Mouse (Mus musculus) ZHBTc4 (cell line): ENCODE measurements around the gene Gsc2.
"Not testable (repeated sequence)": the region's sequence is repeated elsewhere in the genome, so short reads cannot be mapped to it uniquely, and the experiment has no call there.

Source experiments
- DNase-seq: peaks from one replicate; pipeline ENCODE4 v3.0.0-alpha.2; 2011; ENCODE audit warnings: low read depth, low spot score

The Gsc2 gene

DNA sequence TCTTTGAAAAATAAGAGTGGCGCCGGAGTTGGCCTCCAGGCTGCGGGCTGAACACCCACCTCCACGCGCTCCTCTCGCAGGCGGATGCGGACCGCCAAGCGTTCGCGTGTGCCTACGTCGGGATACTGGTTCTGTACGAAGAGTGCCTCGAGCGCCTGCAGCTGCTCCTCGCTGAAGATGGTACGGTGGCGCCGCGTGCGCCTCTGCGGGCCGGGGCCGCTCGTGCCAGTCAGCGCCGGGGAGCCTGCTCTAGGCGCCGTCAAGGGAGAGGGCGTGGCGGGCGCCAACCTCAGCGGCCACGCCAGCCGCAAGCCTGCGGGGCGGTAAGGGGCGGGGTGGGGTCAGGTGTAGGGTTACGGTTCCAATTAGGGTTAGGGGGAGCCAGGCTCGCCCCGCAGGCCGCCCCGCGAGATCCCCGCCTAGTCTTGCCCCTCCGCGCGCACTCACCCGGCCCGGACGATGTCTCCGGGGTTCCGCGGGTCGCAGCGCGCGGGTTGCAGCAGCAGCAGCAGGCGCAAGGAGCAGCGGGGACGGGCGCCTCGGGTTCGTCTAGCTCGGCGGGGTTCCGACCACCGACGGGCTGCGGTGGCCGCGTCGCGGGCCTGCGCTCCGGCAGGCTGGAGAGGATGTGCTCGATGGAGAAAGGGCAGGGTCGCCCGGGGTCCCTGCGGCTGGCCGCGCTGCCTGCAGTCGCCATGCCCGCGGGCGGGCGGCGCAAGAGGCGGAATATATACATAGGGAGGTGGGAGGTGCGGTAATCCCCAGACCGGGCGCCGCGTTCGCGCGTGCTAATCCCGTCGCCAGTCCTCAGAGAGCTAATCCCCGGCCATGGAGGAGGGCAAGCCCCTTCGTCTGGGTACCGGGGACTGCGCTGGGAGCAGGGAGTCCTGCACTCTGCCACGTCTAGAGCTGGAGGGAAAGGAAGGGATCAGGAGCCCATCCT is at the start of gene Gsc2:
Gsc2 (minus strand) TSS at position 753 of the 943 bp plus-strand sequence.
- peak; percentile 83 for DNase-seq

DNA sequence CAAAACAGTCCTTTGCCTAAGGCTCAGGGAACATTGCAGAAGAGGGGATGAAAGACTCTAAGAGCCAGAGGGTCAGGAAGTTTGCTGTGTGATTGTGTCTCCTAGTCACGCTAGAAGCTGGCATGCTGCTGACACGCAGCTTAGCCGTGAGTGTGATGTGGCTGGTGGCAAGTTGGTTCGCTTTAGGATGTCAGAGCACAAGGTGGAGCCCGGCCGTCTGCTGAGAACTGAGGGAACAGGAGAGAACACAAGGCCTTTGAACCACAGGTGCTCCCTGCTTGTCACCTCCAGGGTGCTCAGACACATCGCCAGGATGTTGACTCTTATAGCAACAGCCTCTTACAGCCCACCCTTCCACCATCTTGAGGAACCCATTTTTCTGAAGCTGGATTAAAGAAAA is 47.2 kb upstream of the Gsc2 start:
- no peak for DNase-seq

DNA sequence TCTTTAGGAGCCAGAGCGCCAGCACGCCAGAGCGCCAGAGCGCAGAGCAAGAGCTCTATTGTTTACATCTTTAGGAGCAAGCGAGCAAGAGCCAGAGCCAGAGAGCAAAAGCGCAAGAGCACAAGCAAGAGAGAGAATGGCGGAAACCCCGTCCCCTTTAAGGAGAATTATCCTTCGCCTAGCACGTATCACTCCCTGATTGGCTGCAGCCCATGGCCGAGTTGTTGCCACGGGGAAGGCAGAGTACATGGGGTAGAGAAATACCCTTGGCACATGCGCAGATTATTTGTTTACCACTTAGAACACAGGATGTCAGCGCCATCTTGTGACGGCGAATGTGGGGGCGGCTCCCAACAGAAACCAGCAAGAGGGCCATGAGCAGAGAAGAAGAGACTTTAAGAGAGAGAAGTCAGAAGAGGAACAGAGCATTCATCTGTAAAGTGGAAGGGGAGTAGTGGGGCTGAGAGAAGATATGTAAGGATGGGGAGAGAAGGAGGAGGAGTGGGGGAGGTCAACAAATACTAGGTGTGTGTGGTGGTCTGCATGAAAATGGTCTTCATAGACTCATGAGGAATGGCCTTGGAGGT is 41.3 kb upstream of the Gsc2 start:
- DNase-seq = not testable (repeated sequence)

DNA sequence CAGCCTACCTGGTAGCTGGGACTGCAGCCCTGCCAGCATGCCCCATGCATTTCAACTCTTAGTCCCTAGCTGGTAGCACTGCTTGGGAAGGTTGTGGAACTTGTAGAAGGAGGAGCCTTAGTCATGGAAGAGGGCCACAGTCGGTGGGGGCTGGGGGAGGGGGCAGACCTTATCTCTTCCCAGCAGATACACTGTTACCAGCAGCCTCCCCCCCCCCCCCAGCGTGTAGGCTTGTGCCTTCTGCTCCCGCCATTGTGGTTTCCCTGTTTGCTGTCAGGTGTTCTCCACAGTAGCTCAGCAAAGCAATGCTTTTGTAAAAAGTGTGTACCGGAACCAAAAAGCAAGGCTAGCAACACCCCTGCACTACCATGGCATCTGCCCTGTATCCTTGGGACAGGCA is 36.8 kb upstream of the Gsc2 start:
- no peak for DNase-seq

DNA sequence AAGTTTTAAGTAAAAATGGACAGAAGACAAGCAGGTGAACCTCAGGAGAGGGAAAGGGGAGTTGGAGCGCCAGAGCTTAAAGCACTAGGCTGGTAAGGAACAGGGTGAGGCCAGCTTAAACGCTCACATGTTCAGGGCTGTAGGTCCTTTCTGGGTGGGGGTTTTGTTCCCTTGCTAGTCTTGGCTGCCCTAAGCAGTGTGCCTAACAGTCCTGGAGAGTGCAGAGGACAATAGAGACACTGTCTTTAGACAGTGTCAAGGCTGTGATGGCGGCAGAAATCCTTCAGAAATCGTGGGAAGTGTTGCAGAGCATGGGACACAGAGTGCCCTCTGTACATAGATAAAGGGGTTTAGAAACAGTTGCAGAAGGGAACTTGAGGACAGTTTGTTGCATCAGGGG is 35.2 kb upstream of the Gsc2 start:
- DNase-seq = no peak

DNA sequence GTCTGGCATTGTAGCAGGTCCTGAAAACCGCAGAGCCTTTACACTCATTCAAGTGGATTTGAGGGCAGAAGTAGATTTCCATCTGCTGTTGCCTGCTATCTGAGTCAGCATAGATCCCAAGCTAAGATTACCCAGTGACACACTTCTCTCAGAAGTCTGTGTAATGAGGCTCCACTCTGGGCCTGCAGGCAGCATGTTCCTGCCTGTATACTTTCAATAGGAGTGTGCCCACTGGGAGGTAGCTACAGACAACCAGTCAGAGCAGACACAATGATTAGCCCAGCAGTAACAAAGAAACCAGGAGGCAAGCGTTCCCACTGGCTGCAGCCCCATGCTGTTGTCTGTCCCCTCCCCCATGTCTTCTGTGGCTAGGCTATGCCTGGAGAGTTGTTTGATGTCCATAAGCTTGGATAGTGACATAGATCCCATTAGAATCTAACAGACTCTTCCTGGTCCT is 34.6 kb upstream of the Gsc2 start:
- DNase-seq = peak; percentile 31

DNA sequence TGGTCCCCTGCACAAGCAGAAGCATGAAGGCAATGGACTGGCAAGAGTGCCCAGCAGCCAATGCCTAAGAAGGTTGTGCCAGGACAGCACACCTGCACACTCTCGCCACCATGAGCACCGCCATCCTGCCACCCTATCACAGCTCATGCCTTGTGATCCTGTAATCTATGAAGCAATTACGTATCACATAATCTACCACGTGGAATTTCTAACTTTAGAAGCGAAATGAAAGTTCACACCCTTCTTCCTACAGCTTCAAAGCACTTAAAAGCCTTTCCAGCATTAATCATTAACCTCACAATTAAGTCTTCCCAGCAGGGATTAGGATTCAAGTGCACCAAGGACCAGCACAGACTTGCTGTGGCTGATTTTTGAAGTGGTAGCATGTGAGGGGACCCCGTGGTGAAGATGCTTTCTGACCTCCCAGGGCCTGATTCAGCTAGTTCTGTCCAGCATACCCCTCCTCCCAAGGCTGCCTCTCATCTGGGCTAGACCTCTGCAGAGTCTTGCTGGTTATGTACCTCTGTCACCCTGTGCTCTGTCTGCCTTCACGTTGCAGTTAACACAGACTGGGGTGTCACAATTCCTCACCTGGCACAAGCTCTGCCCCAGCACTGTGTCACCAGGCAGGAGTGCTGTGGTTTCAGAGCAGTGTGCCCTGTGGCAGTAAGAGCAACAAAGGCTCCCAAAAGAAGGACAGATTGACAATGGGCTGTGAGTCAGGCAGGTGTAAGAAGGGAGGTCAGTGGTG is 30.4 kb upstream of the Gsc2 start:
- peak; percentile 76 for DNase-seq

DNA sequence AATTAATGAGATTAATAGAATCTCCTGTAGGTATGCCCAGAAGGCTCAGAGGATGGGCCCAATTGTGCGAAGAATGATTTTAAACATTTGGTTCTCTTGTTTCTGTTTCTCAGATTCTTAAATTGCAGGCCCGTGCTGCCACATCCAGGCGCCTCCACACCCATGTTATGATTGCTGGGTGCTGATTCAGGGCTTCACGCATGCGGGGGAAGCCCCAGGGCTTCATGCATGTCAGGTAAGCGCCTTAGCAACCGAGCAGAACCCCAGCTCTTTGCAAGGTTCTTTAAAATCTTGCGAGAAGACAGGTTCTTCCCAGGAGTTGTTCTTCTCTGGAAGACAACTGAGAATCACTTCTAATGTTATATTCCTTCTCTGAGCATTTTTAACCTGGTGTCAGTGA is 28.6 kb upstream of the Gsc2 start:
- DNase-seq = no peak

DNA sequence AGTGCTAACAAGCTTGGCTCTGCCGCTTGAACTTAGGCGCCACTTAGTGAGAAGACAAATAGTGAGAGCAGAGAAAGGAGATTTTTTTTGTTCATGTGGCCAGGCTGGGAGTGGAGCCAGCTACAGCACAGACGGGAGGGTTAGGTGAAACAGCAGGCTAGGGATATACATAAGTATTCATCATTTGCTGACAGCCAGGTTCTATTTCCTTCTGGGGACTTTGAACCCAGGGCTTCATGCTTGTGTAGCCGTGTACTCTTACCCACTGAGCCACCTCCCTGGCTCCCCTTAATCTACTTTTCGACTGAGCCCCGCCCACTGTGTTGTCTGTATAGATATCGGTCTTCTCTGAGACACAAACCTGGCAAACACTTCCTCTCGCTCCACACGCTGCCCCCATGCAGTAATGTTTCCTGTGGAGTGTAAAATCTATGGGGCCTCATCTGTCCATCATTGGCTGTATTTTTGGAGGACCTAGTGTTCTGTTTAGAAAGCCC is 24.4 kb upstream of the Gsc2 start:
- DNase-seq = no peak

DNA sequence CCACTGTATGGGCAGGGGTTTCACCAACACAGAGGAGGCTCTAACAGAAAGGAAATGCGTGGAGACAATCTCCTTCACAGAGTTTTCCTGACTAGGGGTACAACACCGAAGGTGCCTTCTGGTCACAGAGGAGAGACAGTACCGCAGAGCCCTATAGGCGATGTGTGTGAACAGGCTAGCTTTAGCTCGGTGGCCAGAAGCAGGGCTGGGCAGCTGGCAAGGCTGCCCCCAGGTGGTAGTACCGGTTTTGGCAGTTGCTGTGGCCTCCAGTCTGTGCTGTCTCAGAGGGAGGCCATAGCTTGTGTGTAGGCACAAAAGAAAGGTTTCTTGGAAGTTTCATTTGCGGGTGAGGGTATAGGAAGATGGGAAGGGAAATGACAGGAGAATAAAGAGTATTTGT is 24.0 kb upstream of the Gsc2 start:
- DNase-seq = peak; percentile 86

DNA sequence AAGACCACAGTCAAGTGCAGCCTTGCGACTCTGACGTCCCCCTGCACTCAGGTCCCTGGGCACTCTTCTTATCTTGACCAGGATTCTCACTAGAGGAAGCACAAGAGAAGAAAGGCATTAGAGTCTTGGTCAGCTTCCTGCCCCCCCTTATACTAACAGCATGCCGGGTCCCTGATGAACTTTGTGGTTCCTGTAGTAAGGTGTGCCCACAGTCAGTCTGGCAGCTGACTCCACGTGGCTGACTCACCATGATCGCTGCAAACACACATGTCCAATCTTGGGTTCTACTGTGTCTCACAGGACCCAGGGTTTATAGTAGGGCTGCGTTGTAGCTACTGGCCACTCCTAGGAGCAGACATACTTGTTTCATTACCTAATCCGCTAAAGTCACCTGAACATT is 23.3 kb upstream of the Gsc2 start:
- no peak for DNase-seq

DNA sequence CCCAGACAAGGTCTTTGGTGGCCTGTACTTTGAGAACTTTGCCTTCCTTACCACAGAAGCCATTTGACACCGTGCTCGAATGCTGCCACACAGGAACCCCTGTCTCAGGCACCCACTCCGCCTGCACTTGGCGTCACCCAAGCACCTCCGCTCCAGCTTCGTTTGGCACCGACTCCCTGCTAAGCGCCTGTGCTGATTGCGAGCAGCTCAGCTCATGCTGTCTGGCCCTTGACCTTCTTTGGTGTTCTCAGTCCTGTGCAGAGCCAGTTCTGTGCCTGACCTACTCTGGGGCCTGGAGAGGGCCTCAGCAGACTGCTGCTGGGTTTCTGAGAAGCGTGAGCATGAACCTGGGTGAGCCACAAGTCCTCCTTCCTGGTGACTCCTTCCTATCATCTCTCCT is 21.9 kb upstream of the Gsc2 start:
- peak; percentile 48 for DNase-seq

DNA sequence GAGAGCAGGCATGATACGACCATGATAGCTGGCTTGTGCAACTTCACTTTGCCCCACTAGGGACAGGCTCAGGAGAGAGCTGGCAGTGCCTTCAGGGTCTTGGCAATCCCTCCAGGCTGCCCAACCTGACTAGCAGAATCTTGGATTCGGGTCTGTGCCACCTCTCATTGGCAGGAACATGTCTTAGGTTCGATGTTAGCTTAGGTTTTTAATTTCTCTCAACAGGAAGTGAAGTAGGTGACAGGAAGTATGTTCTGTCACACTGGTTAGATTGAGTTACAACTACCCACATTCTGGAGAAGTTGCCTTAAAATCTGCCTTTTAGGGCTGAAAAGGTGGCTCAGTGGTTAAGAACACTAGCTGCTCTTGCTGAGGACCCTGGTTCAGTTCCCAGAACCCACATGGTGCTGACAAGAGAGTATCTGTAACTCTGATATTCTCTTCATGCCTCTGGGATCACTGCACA is 19.6 kb upstream of the Gsc2 start:
- no peak for DNase-seq

DNA sequence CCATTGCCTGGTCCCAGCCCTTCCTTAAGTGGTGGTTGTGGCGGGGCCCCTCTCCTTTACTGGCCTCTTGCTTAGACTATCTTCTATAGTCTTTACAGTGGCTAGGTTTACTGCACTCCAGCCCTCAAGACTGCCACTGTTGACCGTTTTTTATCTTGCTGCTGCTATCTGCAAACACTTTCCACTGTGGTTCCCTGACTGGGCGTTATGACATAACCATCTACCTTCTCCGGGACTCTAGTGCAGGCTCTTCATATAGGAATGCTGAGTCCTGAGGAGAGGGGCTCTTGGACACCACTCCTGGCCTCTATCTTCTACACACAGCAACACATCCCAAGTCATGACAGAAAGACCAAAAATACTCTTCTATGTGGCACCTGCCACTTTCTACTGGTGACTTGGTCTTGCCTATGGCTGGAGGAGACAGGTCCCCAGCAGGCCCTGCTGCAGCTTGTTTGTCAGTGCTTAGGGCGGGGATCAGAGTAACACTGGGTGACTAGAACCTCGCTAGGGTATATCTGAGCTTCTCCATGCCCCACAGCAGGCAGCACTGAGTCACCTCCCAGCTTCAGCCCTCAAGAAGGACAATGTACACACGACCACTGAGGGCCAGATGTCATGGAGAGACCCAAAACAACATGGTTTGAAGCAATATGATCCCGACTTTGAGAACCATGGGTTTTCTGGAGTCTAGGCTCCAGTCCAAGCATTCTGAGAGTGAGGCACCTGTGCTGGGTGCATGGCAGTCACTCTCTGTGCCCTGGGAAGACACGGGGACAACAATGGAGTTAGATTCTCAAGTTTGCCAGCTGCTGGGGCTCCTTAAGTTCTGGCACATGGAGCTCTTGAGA is 19.0 kb upstream of the Gsc2 start:
- no peak for DNase-seq

DNA sequence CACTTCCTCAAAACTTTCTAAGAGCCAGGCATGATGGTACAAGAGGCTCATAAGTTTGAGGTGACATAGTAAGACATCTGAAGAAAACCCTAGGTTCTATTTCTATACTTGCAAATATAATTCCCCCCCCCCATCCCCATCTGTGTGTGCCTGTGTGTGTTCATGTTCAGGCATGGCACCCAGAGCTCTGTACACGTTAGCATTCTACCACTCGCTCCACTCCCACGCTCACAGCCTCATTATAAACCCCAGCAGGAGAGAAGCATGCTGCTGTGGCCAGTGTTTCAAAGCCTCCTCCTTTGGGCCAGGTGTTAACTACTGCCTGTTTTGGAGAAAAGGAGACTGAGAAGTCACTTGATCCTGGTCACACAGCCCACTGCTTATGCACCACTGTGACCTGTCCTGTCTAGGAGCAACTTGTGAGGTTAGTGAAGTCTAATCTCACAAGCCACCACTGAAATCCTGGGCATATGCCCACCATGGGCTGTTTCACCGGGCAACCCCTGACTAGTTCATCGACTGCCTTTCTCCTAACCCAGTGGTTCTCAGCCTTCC is 17.1 kb upstream of the Gsc2 start:
- no peak for DNase-seq

DNA sequence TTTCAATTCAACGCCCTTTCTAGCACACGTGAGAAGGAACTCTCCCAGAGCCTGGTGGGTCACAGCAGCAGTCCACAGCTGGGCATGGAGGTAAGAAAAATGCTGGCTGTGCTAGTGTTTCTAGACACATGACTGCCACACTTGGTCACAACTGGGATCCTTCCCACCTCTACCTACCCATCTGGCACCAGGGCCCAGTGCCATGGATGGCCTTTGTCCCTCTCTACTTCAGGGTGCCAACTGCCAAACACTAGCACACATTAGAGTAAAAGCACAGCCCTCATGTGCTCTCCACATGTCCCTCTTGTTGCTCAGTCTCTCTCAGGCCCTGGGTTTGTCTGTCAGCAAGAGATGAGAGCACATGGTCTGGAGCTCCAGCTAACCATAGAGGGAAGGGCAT is 14.8 kb upstream of the Gsc2 start:
- DNase-seq = no peak

DNA sequence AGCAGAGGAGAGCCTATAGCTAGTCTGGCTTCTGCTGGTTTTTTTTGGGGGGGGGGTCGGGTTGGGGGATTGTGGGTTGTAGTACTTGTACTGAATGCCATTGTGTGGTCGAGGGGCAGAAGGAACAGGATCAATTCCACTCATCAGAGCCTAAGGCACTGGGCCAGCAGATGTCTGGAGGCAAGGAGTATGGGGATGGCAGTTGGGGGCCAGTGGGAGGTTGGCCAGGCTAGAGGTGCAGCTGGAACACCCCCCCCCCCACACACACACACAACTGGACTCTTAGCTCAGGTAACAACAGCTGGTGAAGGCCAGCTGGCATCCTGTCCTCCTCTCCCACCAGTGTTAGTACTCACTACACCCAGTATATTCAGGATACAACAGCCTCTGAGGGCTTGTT is 14.4 kb upstream of the Gsc2 start:
- no peak for DNase-seq

DNA sequence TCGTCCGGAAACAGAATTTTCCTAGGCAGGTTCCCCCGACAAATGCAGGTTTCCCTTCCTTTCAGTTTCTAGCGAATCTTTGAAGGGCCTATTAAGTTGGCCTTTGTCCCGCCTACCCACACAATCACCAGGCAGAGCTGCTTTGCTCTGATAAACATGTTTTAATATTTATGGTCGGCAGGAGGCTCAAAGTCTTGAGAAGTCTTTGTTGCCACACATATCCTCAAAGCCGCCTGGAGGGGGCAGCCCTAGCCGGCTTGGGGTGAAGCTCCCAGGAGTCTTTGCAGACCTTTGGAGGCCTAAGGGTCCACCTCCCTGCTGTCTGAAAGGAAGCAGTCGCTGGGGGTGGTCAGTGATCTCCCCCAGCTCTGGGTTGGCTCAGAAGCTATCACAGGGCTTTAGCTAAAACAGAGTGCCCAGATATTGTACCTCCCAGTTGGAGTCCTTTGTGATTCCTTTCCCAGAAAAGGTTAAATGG is 13.8 kb upstream of the Gsc2 start:
- peak; percentile 99 for DNase-seq

DNA sequence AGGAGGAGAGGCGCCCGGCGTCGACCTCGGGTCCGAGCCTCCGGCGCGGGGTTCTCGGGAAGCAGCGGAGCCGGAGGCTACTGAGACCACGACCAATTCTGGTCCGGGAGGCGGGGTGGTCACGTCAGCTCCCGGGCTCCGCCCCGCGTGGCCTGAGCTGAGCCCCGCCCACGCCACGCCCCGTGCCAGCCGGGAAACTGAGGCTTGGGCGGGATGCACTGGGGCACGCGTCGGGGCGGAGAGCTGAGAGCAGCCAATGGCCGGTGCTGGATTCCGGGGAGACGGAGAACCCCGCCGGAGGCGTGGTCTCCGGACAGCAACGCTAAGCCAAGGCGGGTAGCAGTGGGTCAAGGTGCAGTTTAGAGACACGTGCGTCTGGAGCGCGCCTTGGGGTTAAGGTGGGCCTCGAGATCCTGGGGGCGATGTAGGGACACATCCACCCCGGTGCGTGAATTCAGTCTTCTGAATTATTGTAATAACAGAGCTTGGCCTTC is 13.3 kb upstream of the Gsc2 start, which contains the start of gene Slc25a1:
Slc25a1 (minus strand) TSS at position 133 of the 494 bp plus-strand sequence.
- peak; percentile 86 for DNase-seq

DNA sequence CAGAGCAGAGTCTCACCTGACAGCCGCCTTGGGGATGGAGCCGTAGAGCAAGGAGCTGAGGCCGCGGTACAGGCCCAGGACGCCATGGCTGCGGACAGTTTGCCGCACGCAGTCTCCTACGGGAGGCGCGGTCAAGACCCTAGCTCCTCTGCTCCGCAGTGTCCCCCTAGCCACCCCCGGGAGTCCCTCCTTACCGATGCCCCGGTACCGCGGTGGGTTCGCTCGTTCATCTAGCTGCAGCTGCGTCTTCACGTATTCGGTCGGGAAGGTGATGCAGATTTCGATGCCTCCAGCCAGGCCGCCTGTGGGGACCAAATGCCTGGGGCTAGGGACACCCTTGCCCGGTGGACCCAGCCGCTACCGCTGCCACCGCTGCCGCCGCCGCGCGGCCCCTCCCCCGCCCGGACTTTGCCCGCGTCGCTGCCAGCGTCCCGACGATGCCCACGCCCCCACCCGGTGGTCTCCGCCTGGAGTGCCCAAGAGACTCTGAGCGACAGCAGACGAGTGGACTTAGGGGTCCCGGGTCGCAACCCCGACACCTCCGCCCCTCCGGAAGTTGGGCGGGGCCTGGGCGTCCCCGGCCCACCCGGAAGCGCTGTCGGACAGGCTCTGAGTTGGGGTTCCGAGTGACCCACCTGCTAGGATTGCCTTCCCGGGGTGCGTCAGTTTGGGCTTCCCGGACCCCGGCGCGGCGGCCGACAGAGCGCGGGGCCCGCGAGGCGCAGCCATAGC is 12.7 kb upstream of the Gsc2 start:
- no peak for DNase-seq
